Mouse (Mus musculus) midbrain, postnatal 0 days (tissue): ENCODE data around the gene Ctnnbl1. TPM values are rescaled to one million over a fixed set of nuclear protein-coding genes. Genes with fewer than 3 reads are reported as not detected.

ENCODE experiments used
- ATAC-seq: fragments of 200-750 bp; cut with Nextera tagmentation; 2 replicates; pipeline ENCODE4 v1.8.0; 2017; ENCODE audit warnings: moderate number of reproducible peaks, mild to moderate bottlenecking, moderate TSS enrichment, moderate library complexity; ENCODE audit not compliant: low FRiP score
- DNase-seq: peaks from one replicate; pipeline ENCODE4 v3.0.0-alpha.2; 2015; ENCODE audit warnings: low spot score
- H3K27ac ChIP-seq: fragments of 300-500 bp; sonication (generic); 2 replicates; pipeline ENCODE4 v1.5.1; 2014; ENCODE audit warnings: low read depth, mild to moderate bottlenecking, low read length, mixed read lengths
- H3K27me3 ChIP-seq: fragments of 300-500 bp; sonication (generic); 2 replicates; pipeline ENCODE4 v1.6.1; 2014; ENCODE audit warnings: low read length, control low read depth, mixed read lengths; ENCODE audit not compliant: insufficient read depth
- H3K36me3 ChIP-seq: fragments of 300-500 bp; sonication (generic); 2 replicates; pipeline ENCODE4 v1.6.1; 2014; ENCODE audit warnings: low read length, control low read depth, mixed read lengths; ENCODE audit not compliant: insufficient read depth
- H3K4me1 ChIP-seq: fragments of 300-500 bp; sonication (generic); 2 replicates; pipeline ENCODE4 v1.6.1; 2014; ENCODE audit warnings: mild to moderate bottlenecking, control low read depth, antibody characterized with exemption, low read length, mixed read lengths; ENCODE audit not compliant: insufficient read depth
- H3K4me2 ChIP-seq: fragments of 300-500 bp; sonication (generic); 2 replicates; pipeline ENCODE4 v1.6.1; 2014; ENCODE audit warnings: low read depth, mild to moderate bottlenecking, low read length, mixed read lengths; ENCODE audit not compliant: poor library complexity, severe bottlenecking
- H3K4me3 ChIP-seq: fragments of 300-500 bp; sonication (generic); 2 replicates; pipeline ENCODE4 v1.5.1; 2014; ENCODE audit warnings: low read depth, mild to moderate bottlenecking, low read length, moderate library complexity
- H3K9ac ChIP-seq: fragments of 300-500 bp; sonication (generic); replicated peaks from 2 replicates; pipeline ENCODE4 v1.6.1; 2014; ENCODE audit warnings: mild to moderate bottlenecking, low read length, moderate library complexity, mixed read lengths; ENCODE audit not compliant: poor library complexity, severe bottlenecking
- H3K9me3 ChIP-seq: fragments of 300-500 bp; sonication (generic); 2 replicates; pipeline ENCODE4 v1.6.1; 2016; ENCODE audit warnings: low read length, control low read depth
- CTCF ChIP-seq: IDR thresholded peaks from 2 replicates; pipeline ENCODE4 v1.5.1; 2016; ENCODE audit warnings: antibody characterized with exemption, mild to moderate bottlenecking
- WGBS: fragments of 180-500 bp; shearing (Covaris S2); extraction: QIAGEN DNeasy Blood & Tissue Kit; methylation state at CpG from one replicate; pipeline ENCODE4 v1.1.7; 2014; 5-methylcytosine and 5-hydroxymethylcytosine counted together
- polyA plus RNA-seq: library from polyadenylated mRNA; unstranded; fragments of >200 nt; fragmentation: Nextera tagmentation; extraction: Ambion mirVana; gene quantifications from 2 replicates; pipeline ENCODE4 v1.2.1, GENCODE M21; 2015
- total RNA-seq: library from RNA; depleted of rRNA; stranded (reverse); fragments of >200 nt; gene quantifications from 2 replicates; pipeline ENCODE4 v1.2.3, GENCODE M21; 2014

Gene Ctnnbl1
- total and polyA plus RNA-seq, 2 experiments from 2014 or later, result 40.0 to 44.7 TPM

- Histone ChIP-seq H3K27me3 (no peaks in the 10 kb centered on the region), H3K9me3 (no peaks in the 10 kb centered on the region), H3K9ac (no peak overlapping the region), H3K27ac (peak overlapping the region; percentile 55; the same call in 1 of the 2 replicates), H3K4me1 (peaks cover 3% of the 10 kb centered on the region; the same call in 1 of the 2 replicates), H3K4me2 (no peak overlapping the region), H3K4me3 (no peak overlapping the region), H3K36me3 (peaks cover 7% of the 10 kb centered on the region; the same call in 1 of the 2 replicates)
- 29% methylated on average over 4 of the region's 4 CpGs for WGBS
- no peak for TF ChIP-seq CTCF
- no peak for ATAC-seq
- peak; percentile 47 for DNase-seq
These were observed 84.1 kb downstream of the Ctnnbl1 start for GRCm38 (mm10) chr2:157821259-157821658.

GRCm38 (mm10) chr2:157823456-157823855 is 86.3 kb downstream of the Ctnnbl1 start:
- no peak overlapping the region for H3K4me2 ChIP-seq
- no peak overlapping the region for H3K9ac ChIP-seq
- no peak overlapping the region for H3K4me3 ChIP-seq
- no peaks in the 10 kb centered on the region for H3K9me3 ChIP-seq
- ATAC-seq, result no peak
- TF ChIP-seq CTCF, result no peak
- H3K27me3 ChIP-seq, result no peaks in the 10 kb centered on the region
- H3K36me3 ChIP-seq, result peaks cover 7% of the 10 kb centered on the region; the same call in 1 of the 2 replicates
- DNase-seq, result no peak
- no peaks in the 10 kb centered on the region for H3K4me1 ChIP-seq
- WGBS, result 73% methylated on average over 3 of the region's 3 CpGs
- no peak overlapping the region for H3K27ac ChIP-seq

GRCm38 (mm10) chr2:157824249-157824648 is 87.0 kb downstream of the Ctnnbl1 start:
- 0 out of 2 replicates have a peak, but pooled peaks cover 3% of the 10 kb centered on the region for H3K36me3 ChIP-seq
- WGBS, result 95% methylated on average over 11 of the region's 11 CpGs
- TF ChIP-seq CTCF, result no peak

GRCm38 (mm10) chr2:157830101-157830500 is 92.9 kb downstream of the Ctnnbl1 start:
- H3K4me1 ChIP-seq, result no peaks in the 10 kb centered on the region
- H3K9me3 ChIP-seq, result no peaks in the 10 kb centered on the region
- no peak overlapping the region for H3K4me2 ChIP-seq
- H3K27ac ChIP-seq, result no peak overlapping the region
- 82% methylated on average over 6 of the region's 6 CpGs for WGBS
- DNase-seq, result no peak
- 0 out of 2 replicates have a peak, but pooled peaks cover 3% of the 10 kb centered on the region for H3K36me3 ChIP-seq
- ATAC-seq, result no peak
- no peak overlapping the region for H3K9ac ChIP-seq
- no peak for TF ChIP-seq CTCF
- H3K4me3 ChIP-seq, result no peak overlapping the region
- H3K27me3 ChIP-seq, result no peaks in the 10 kb centered on the region

More at GRCm38 (mm10) chr2:157824249-157824648, 87.0 kb downstream of the Ctnnbl1 start:
- DNase-seq, result no peak
- Histone ChIP-seq H3K4me1 (no peaks in the 10 kb centered on the region), H3K27me3 (no peaks in the 10 kb centered on the region), H3K27ac (no peak overlapping the region), H3K4me3 (no peak overlapping the region), H3K4me2 (no peak overlapping the region), H3K9me3 (no peaks in the 10 kb centered on the region), H3K9ac (no peak overlapping the region)
- no peak for ATAC-seq

- Histone ChIP-seq H3K27ac (no peak overlapping the region), H3K9ac (no peak overlapping the region), H3K4me1 (no peaks in the 10 kb centered on the region), H3K4me3 (no peak overlapping the region), H3K27me3 (no peaks in the 10 kb centered on the region), H3K36me3 (0 out of 2 replicates have a peak, but pooled peaks cover 3% of the 10 kb centered on the region), H3K4me2 (no peak overlapping the region), H3K9me3 (no peaks in the 10 kb centered on the region)
- ATAC-seq, result no peak
- TF ChIP-seq CTCF, result no peak
- no peak for DNase-seq
- 85% methylated on average over 10 of the region's 10 CpGs for WGBS
These were observed 93.6 kb downstream of the Ctnnbl1 start for GRCm38 (mm10) chr2:157830620-157831354.

GRCm38 (mm10) chr2:157837050-157837449 is 99.8 kb downstream of the Ctnnbl1 start:
- H3K4me1 ChIP-seq, result no peaks in the 10 kb centered on the region
- ATAC-seq (no peak), DNase-seq (peak; percentile 37)
- no peak overlapping the region for H3K9ac ChIP-seq
- no peak overlapping the region for H3K4me3 ChIP-seq
- H3K4me2 ChIP-seq, result no peak overlapping the region
- no peaks in the 10 kb centered on the region; the same call in 1 of the 2 replicates for H3K36me3 ChIP-seq
- WGBS, result 68% methylated on average over 8 of the region's 8 CpGs
- no peak for TF ChIP-seq CTCF
- H3K27ac ChIP-seq, result no peak overlapping the region
- no peaks in the 10 kb centered on the region for H3K27me3 ChIP-seq
- H3K9me3 ChIP-seq, result no peaks in the 10 kb centered on the region
